Mouse (Mus musculus) leukemia stem cell, adult 10-12 weeks (primary cell): ENCODE results near the gene Hist1h4n. TPM values are rescaled to one million over a fixed set of nuclear protein-coding genes. Genes with fewer than 3 reads are reported as not detected.

Experiments
- polyA plus RNA-seq: library from polyadenylated mRNA; stranded (reverse); fragments of >175 nt; gene quantifications from 2 replicates; pipeline ENCODE4 v1.2.3, GENCODE M21; 2012; ENCODE audit warnings: low replicate concordance

Gene Hist1h4n
- polyA plus RNA-seq = 2.9 and 3.1 TPM in 2 replicates

GRCm38 (mm10) chr13:21831418-21832394 is at the start of gene Hist1h4n:
Gene Hist1h4n, minus strand, starts transcription at chr13:21832196.

GRCm38 (mm10) chr13:21833461-21833860 is 1.5 kb upstream of the Hist1h4n start, which contains the start of the genes Hist1h2ap and Hist1h2br:
Gene Hist1h2ap, minus strand, starts transcription at chr13:21833507.
Gene Hist1h2br, plus strand, starts transcription at chr13:21833743.

GRCm38 (mm10) chr13:21811539-21811938 is 20.5 kb downstream of the Hist1h4n start, which contains the start of gene Hist1h4m:
Gene Hist1h4m, plus strand, starts transcription at chr13:21811746.

GRCm38 (mm10) chr13:21810073-21810472 is 21.9 kb downstream of the Hist1h4n start, which contains the start of the genes Hist1h2bq and Hist1h2ao:
Gene Hist1h2bq, minus strand, starts transcription at chr13:21810197.
Gene Hist1h2ao, plus strand, starts transcription at chr13:21810465.

GRCm38 (mm10) chr13:21786899-21787629 is 44.9 kb downstream of the Hist1h4n start, which contains the start of the genes Hist1h2an and Hist1h2bp:
Gene Hist1h2an, minus strand, starts transcription at chr13:21787218.
Gene Hist1h2bp, plus strand, starts transcription at chr13:21787461.

GRCm38 (mm10) chr13:21783255-21783617 is 48.8 kb downstream of the Hist1h4n start, which contains the start of gene Hist1h3i:
Gene Hist1h3i, minus strand, starts transcription at chr13:21783370.

Other genes starting within 250 kb of the Hist1h4n start
- not detected in 2 replicates for gene Olfr1362, start 218.2 kb downstream of the Hist1h4n start, polyA plus RNA-seq
- gene Olfr11, start 189.7 kb downstream of the Hist1h4n start, polyA plus RNA-seq = not detected in 2 replicates
- gene Olfr1361, start 168.8 kb downstream of the Hist1h4n start, polyA plus RNA-seq = not detected in 2 replicates
- not detected in 2 replicates for gene Olfr1360, start 154.8 kb downstream of the Hist1h4n start, polyA plus RNA-seq
- gene Olfr1359, start 134.1 kb downstream of the Hist1h4n start, polyA plus RNA-seq = not detected in 2 replicates
- 5.9 and 13.2 TPM in 2 replicates for gene Hist1h2bl, start 116.1 kb downstream of the Hist1h4n start, polyA plus RNA-seq
- gene Hist1h2ai, start 115.8 kb downstream of the Hist1h4n start, polyA plus RNA-seq = 24.1 and 37.8 TPM in 2 replicates
- gene Hist1h3h, start 114.5 kb downstream of the Hist1h4n start, polyA plus RNA-seq = 93.1 and 144 TPM in 2 replicates
- 3.5 and 3.9 TPM in 2 replicates for gene Hist1h2bm, start 110.2 kb downstream of the Hist1h4n start, polyA plus RNA-seq
- gene Hist1h4j, start 97.1 kb downstream of the Hist1h4n start, polyA plus RNA-seq = 6.0 and 8.5 TPM in 2 replicates
- gene Hist1h4k, start 81.7 kb downstream of the Hist1h4n start, polyA plus RNA-seq = 44.9 and 90.4 TPM in 2 replicates
- 161 and 169 TPM in 2 replicates for gene Hist1h2ak, start 78.4 kb downstream of the Hist1h4n start, polyA plus RNA-seq
- gene Hist1h2bn, start 78.1 kb downstream of the Hist1h4n start, polyA plus RNA-seq = 5.3 and 11.0 TPM in 2 replicates
- gene Hist1h1b, start 51.6 kb downstream of the Hist1h4n start, polyA plus RNA-seq = 3.5 and 3.7 TPM in 2 replicates
- gene Hist1h3i, start 48.8 kb downstream of the Hist1h4n start, polyA plus RNA-seq = 8.4 and 51.9 TPM in 2 replicates
- 52.7 and 74.5 TPM in 2 replicates for gene Hist1h2an, start 45.0 kb downstream of the Hist1h4n start, polyA plus RNA-seq
- 3.2 and 6.2 TPM in 2 replicates for gene Hist1h2bp, start 44.7 kb downstream of the Hist1h4n start, polyA plus RNA-seq
- 6.5 and 15.6 TPM in 2 replicates for gene Hist1h2bq, start 22.0 kb downstream of the Hist1h4n start, polyA plus RNA-seq
- 23,509 and 33,455 TPM in 2 replicates for gene Hist1h2ao, start 21.7 kb downstream of the Hist1h4n start, polyA plus RNA-seq
- gene Hist1h4m, start 20.4 kb downstream of the Hist1h4n start, polyA plus RNA-seq = 65.5 and 70.3 TPM in 2 replicates
- 6,280 and 19,065 TPM in 2 replicates for gene Hist1h2ap, start 1.3 kb upstream of the Hist1h4n start, polyA plus RNA-seq
- 6.3 and 15.4 TPM in 2 replicates for gene Hist1h2br, start 1.5 kb upstream of the Hist1h4n start, polyA plus RNA-seq
- not detected in 2 replicates for gene Zfp184, start 112.9 kb upstream of the Hist1h4n start, polyA plus RNA-seq
- gene Pom121l2, start 149.0 kb upstream of the Hist1h4n start, polyA plus RNA-seq = not detected in 2 replicates
- 0.07 TPM in 1 of 2 replicates, not detected in the other for gene Prss16, start 177.5 kb upstream of the Hist1h4n start, polyA plus RNA-seq
- gene Hist1h2ah, start 203.4 kb upstream of the Hist1h4n start, polyA plus RNA-seq = 5.0 and 29.7 TPM in 2 replicates
- gene Hist1h2bk, start 203.7 kb upstream of the Hist1h4n start, polyA plus RNA-seq = 7.6 and 12.2 TPM in 2 replicates
- gene Hist1h4i, start 209.2 kb upstream of the Hist1h4n start, polyA plus RNA-seq = 26.0 and 32.7 TPM in 2 replicates
- 21.1 and 21.8 TPM in 2 replicates for gene Hist1h2ag, start 210.7 kb upstream of the Hist1h4n start, polyA plus RNA-seq
- 10.3 and 18.2 TPM in 2 replicates for gene Hist1h2bj, start 211.0 kb upstream of the Hist1h4n start, polyA plus RNA-seq